23 mouse cellular contexts compared by ENCODE assay signal in genomic region chr5:135818491-135818890, GRCm38 (mm10). TPM values are rescaled to one million over a fixed set of nuclear protein-coding genes. Genes with fewer than 3 reads are reported as not detected.
DNase-seq lines count a peak whose midpoint lies in the region; ATAC-seq and TF ChIP-seq lines count a peak whose summit lies in the region.
"Had no signal": no experiment of that assay in that cellular context is flagged by ENCODE, and none has a peak within 500 bp of the region (broad histone marks: within the 10 kb centered on the region; RNA-seq: fewer than 3 reads in every experiment).

No protein-coding gene starts in this region.

- TF ChIP-seq CTCF in cerebellum, adult 2 months (IDR thresholded peaks at IDR 0.05; ENCODE audit: borderline replicate concordance, insufficient read depth, low read depth, low read length) = no peak

- H3K9me3 ChIP-seq in hindbrain, embryonic 13.5 days = no peaks in the 10 kb centered on the region
- H3K9me3 ChIP-seq in hindbrain, embryonic 10.5 days = no peaks in the 10 kb centered on the region
- H3K9me3 ChIP-seq in embryonic facial prominence, embryonic 10.5 days = no peaks in the 10 kb centered on the region
- H3K9me3 ChIP-seq: embryonic facial prominence, embryonic 15.5 days; heart, embryonic 15.5 days; kidney, embryonic 15.5 days; limb, embryonic 15.5 days had no signal

- H3K4me2 ChIP-seq in hindbrain, embryonic 13.5 days = no peak overlapping the region
- H3K4me2 ChIP-seq: embryonic facial prominence, embryonic 15.5 days; heart, embryonic 15.5 days; kidney, embryonic 15.5 days; limb, embryonic 15.5 days; lung, embryonic 14.5 days had no signal

- WGBS in hindbrain, embryonic 13.5 days = 50% methylated on average over 7 of the region's 7 CpGs
- 46% methylated on average over 7 of the region's 7 CpGs for WGBS in hindbrain, embryonic 10.5 days
- 8% methylated on average over 7 of the region's 7 CpGs for WGBS in cerebellum, adult 2 months
- 53% methylated on average over 7 of the region's 7 CpGs for WGBS in embryonic facial prominence, embryonic 10.5 days

- TF ChIP-seq POLR2A in cerebellum, adult 2 months (IDR thresholded peaks at IDR 0.05; ENCODE audit: borderline replicate concordance, insufficient read depth, low read length) = no peak

- no peak for DNase-seq in hindbrain, embryonic 10.5 days (ENCODE audit: low spot score)
- peak; percentile 94 for DNase-seq in brain, adult 2 months (ENCODE audit: low read depth, low spot score)
- peak; percentile 88 to 91 for DNase-seq in cerebellum, adult 2 months
- peak; percentile 91 for DNase-seq in cerebellum, postnatal 25 days
- DNase-seq in lung, postnatal 36 days = no peak
- no peak for DNase-seq in embryonic facial prominence, embryonic 10.5 days (ENCODE audit: low spot score)
- DNase-seq: adrenal gland, postnatal 10 days; B cell, adult 2 months; heart, postnatal 4 days; kidney, postnatal 4 days; layer of hippocampus, adult 9-11 months; lung, embryonic 14.5 days; thymus, adult 2 months had no signal

- peaks cover 17% of the 10 kb centered on the region for H3K36me3 ChIP-seq in hindbrain, embryonic 13.5 days
- H3K36me3 ChIP-seq in hindbrain, embryonic 10.5 days = no peaks in the 10 kb centered on the region
- no peaks in the 10 kb centered on the region for H3K36me3 ChIP-seq in embryonic facial prominence, embryonic 10.5 days (replicated peaks)
- H3K36me3 ChIP-seq: embryonic facial prominence, embryonic 15.5 days; heart, embryonic 15.5 days; kidney, embryonic 15.5 days; limb, embryonic 15.5 days had no signal

- ATAC-seq in hindbrain, embryonic 13.5 days (ENCODE audit: low FRiP score) = no peak
- ATAC-seq: hindbrain, postnatal 0 days; intestine, embryonic 16.5 days had no signal

- H3K27ac ChIP-seq in hindbrain, embryonic 13.5 days = no peak overlapping the region
- H3K27ac ChIP-seq in hindbrain, embryonic 10.5 days = no peak overlapping the region
- H3K27ac ChIP-seq in cerebellum, adult 2 months (ENCODE audit: insufficient read depth, low read length) = peak overlapping the region; percentile 86
- H3K27ac ChIP-seq in embryonic facial prominence, embryonic 10.5 days (replicated peaks) = no peak overlapping the region
- H3K27ac ChIP-seq: embryonic facial prominence, embryonic 15.5 days; heart, embryonic 15.5 days; hindbrain, postnatal 0 days; kidney, embryonic 15.5 days; limb, embryonic 15.5 days; liver, embryonic 14.5 days; macrophage; stomach, postnatal 0 days had no signal

- H3K4me1 ChIP-seq in hindbrain, embryonic 13.5 days (replicated peaks) = peaks cover 52% of the 10 kb centered on the region
- peaks cover 20% of the 10 kb centered on the region for H3K4me1 ChIP-seq in hindbrain, embryonic 10.5 days (replicated peaks)
- H3K4me1 ChIP-seq in cerebellum, adult 2 months (ENCODE audit: control insufficient read depth, insufficient read depth, low read length) = peaks cover 59% of the 10 kb centered on the region
- H3K4me1 ChIP-seq in embryonic facial prominence, embryonic 10.5 days = peaks cover 8% of the 10 kb centered on the region
- H3K4me1 ChIP-seq: embryonic facial prominence, embryonic 15.5 days; heart, embryonic 15.5 days; kidney, embryonic 15.5 days; limb, embryonic 15.5 days had no signal

- H3K27me3 ChIP-seq in hindbrain, embryonic 13.5 days = no peaks in the 10 kb centered on the region
- peaks cover 9% of the 10 kb centered on the region for H3K27me3 ChIP-seq in hindbrain, embryonic 10.5 days (ENCODE audit: insufficient read depth, poor library complexity, severe bottlenecking)
- no peaks in the 10 kb centered on the region for H3K27me3 ChIP-seq in cerebellum, adult 2 months (ENCODE audit: control insufficient read depth, insufficient read depth, low read length)
- peaks cover 17% of the 10 kb centered on the region for H3K27me3 ChIP-seq in embryonic facial prominence, embryonic 10.5 days (replicated peaks; ENCODE audit: low read depth, poor library complexity, severe bottlenecking)

- 0 out of 2 replicates have a peak overlapping the region, but pooled peaks have one; percentile 2 for H3K9ac ChIP-seq in hindbrain, embryonic 13.5 days
- H3K9ac ChIP-seq: embryonic facial prominence, embryonic 15.5 days; heart, embryonic 15.5 days; kidney, embryonic 15.5 days; limb, embryonic 15.5 days; liver, embryonic 14.5 days; lung, embryonic 14.5 days had no signal

- H3K4me3 ChIP-seq in hindbrain, embryonic 13.5 days = no peak overlapping the region
- H3K4me3 ChIP-seq in hindbrain, embryonic 10.5 days = no peak overlapping the region
- H3K4me3 ChIP-seq in cerebellum, adult 2 months (replicated peaks; ENCODE audit: insufficient read depth, low read depth, low read length) = no peak overlapping the region
- no peak overlapping the region for H3K4me3 ChIP-seq in embryonic facial prominence, embryonic 10.5 days
- H3K4me3 ChIP-seq: embryonic facial prominence, embryonic 15.5 days; heart, embryonic 15.5 days; kidney, embryonic 15.5 days; limb, embryonic 15.5 days had no signal

RNA-seq across cellular contexts. Expression of gene Srrm3, which starts 11.8 kb away (rescaled TPM):
- polyA plus RNA-seq in hindbrain, embryonic 13.5 days (2015; fragmentation: Nextera tagmentation; extraction: Ambion mirVana) = 88.0 and 90.6 TPM in 2 replicates
- polyA plus RNA-seq in hindbrain, embryonic 10.5 days (2016; fragmentation: Nextera tagmentation; extraction: Ambion mirVana) = 18.8 and 38.5 TPM in 2 replicates
- 123 and 131 TPM in 2 replicates for polyA plus RNA-seq in cerebellum, adult 2 months (2012; rRNA removed)
- 4.9 and 5.3 TPM in 2 replicates for polyA plus RNA-seq in embryonic facial prominence, embryonic 10.5 days (2016; fragmentation: Nextera tagmentation; extraction: Ambion mirVana)
- polyA plus RNA-seq: macrophage had no signal

RNA-seq across cellular contexts. Expression of gene Mdh2, which starts 40.2 kb away (rescaled TPM):
- 593 and 594 TPM in 2 replicates for polyA plus RNA-seq in hindbrain, embryonic 13.5 days (2015; fragmentation: Nextera tagmentation; extraction: Ambion mirVana)
- polyA plus RNA-seq in hindbrain, embryonic 10.5 days (2016; fragmentation: Nextera tagmentation; extraction: Ambion mirVana) = 609 and 683 TPM in 2 replicates
- 676 and 703 TPM in 2 replicates for polyA plus RNA-seq in cerebellum, adult 2 months (2012; rRNA removed)
- 603 and 625 TPM in 2 replicates for polyA plus RNA-seq in embryonic facial prominence, embryonic 10.5 days (2016; fragmentation: Nextera tagmentation; extraction: Ambion mirVana)

RNA-seq across cellular contexts. Expression of gene Styxl1, which starts 40.3 kb away (rescaled TPM):
- 0.25 and 0.65 TPM in 2 replicates for polyA plus RNA-seq in hindbrain, embryonic 13.5 days (2015; fragmentation: Nextera tagmentation; extraction: Ambion mirVana)
- polyA plus RNA-seq in hindbrain, embryonic 10.5 days (2016; fragmentation: Nextera tagmentation; extraction: Ambion mirVana) = 0.24 and 0.43 TPM in 2 replicates
- 0.26 and 0.62 TPM in 2 replicates for polyA plus RNA-seq in cerebellum, adult 2 months (2012; rRNA removed)
- polyA plus RNA-seq in embryonic facial prominence, embryonic 10.5 days (2016; fragmentation: Nextera tagmentation; extraction: Ambion mirVana) = 0.30 and 0.31 TPM in 2 replicates
- polyA plus RNA-seq: lung, embryonic 14.5 days; macrophage had no signal

Comparison
In these comparisons a context has a peak if more than half of its experiments do, and no peak if none do; other contexts are left out.
1. DNase-seq: peak in brain, adult 2 months (single experiment), cerebellum, adult 2 months (2 of 2) and cerebellum, postnatal 25 days (2 of 2); none in hindbrain, embryonic 10.5 days (single experiment), lung, postnatal 36 days (single experiment) and embryonic facial prominence, embryonic 10.5 days (single experiment).